Mouse (Mus musculus): ENCODE measurements around the gene Cldn6.
A peak's percentile ranks its signal among the peaks of the same experiment; 100 is the strongest.

The Cldn6 gene

DNA sequence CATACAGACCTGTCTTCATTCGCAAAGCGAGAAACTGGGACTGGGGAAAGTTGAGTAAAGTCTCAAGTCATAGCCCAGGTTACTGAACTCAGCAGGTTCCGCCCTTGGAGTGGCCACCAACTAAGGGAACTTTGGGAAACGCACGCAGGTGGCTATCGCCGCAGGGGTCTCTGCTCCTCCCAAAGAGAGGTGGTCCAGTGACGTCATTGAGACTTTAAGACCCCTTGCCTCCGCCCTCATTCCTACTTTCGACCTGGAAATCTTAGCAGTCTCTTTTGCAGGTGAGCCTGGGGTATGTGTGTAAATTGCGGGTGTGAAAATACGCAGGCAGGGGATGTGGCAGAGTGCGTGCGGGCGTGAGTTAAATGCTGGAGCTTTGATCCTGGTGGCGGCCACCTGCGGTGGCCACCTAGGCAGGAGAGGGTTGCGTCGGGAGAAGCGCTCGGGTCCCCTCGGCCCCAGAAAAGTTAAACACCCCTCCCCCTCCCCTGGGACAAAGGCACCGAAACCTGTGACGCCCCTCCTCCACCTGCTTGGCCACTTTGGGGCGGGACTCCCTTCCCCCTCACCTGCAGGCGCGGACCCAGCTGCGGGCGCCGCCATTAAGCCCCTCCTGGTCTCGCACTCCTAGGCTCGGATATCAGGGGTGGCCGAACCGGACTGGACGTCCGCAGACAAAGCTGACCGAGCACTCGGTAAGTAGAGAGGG, at the start of gene Cldn6:
TSS of gene Cldn6 (plus strand) at position 123 of the 709 bp plus-strand sequence.
- DNase-seq (ENCODE audit: low spot score): peak; percentile 55

- DNase-seq (ENCODE audit: low spot score): peak; percentile 85
Observed at GRCm38 (mm10) chr17:23630195-23631020, 48.6 kb upstream of the Cldn6 start.

DNA sequence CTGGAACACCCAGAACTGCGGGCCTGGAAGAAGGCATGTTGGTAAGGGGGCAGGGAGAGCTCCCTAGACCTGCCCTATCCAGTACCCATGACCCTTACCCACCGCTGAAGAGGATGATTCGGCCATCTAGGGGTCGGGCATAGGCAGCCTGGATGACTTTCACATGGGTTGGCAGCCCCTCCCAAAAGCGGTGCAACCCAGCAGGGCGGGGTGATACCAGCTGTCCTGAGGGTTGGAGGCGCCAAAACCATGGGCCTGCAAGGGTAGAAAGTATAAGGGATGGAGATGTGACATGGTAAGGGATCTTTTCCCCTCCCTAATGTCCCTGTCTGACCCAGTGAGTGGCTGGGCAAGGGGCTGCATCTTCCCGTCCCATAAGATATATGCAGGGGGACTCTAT, 47.8 kb upstream of the Cldn6 start:
- no peak for DNase-seq (ENCODE audit: low spot score)

GRCm38 (mm10) chr17:23644613-23645495, 34.2 kb upstream of the Cldn6 start, which contains the start of gene Mmp25:
TSS of gene Mmp25 (minus strand) at chr17:23645277.
- peak; percentile 38 for DNase-seq (ENCODE audit: low spot score)

GRCm38 (mm10) chr17:23645894-23646293, 33.2 kb upstream of the Cldn6 start:
- no peak for DNase-seq (ENCODE audit: low spot score)

DNA sequence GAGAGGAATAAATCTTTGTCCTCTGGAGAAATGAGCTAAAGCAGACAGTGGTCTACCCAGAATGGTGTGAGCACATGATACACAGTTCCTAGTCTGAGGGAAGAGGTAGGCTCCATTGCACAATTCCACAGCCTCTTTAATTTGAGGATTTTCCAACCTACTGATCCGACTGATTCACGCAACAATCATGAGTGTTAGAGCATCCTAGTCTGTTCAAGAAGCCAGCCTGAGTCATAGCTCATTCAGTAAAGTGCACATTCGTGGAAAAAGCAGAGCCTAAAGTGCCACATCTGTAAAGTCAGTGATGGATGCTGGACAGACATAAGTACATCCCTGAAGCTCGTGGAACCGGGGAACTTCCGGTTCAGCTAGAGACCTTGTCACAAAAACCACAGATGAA, 27.7 kb upstream of the Cldn6 start:
- DNase-seq (ENCODE audit: low spot score): no peak

DNA sequence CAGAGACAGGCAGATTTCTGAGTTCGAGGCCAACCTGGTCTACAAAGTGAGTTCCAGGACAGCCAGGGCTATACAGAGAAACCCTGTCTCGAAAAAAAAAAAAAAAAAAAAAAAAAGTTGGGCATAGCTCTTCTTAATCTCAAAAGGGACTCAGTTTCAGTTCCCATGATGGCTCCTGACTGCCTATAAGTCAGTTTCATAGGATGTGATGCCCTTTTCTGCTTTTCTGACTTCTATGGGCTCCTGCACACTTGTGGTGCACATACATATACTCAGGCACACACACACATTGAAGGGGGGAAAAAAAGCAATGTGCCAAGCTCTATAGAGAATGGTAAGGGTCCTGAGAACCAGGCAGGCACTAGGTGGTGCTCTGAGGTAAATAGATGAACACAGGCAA, 25.7 kb upstream of the Cldn6 start:
- DNase-seq (ENCODE audit: low spot score): no peak

DNA sequence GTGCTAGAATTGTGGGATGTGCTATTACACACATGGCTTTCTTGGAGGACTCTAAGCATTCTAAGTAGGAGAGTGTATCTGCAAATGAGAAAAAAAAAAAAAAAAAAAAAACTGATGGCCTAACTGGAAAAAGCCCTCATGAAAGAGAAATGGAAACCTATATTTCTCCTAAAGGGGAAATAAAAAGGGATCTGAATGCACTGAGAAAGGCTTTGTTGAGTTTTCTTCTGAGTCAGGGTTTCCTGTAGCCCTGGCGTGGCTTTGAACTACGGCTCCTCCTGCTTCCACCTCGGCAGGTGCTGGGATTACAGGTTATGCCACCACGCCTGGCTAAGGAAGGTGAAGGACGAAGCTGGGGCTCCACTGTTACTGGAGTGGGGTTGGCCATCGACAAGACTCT, 25.0 kb upstream of the Cldn6 start:
- DNase-seq (ENCODE audit: low spot score): no peak

DNA sequence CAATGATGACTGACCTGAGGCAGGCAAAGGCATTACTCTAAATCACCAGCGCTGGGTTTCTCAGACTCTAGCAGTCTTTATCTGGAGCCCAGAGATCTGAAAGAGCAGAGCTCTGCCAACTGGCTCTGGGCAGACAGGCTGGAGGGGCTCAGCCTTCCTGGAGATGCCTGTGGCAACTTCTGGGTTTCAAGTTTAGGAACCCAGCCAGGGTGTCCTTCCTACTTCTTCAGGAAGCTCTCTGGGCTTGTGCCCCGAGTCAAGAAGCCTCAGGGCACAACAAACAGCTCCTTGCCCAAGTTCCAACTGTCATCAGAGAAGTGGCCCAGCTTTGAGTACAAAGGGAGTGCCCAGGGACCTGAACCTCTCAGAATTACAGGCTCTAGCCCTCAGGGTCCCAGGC, 24.6 kb upstream of the Cldn6 start:
- DNase-seq (ENCODE audit: low spot score): no peak

GRCm38 (mm10) chr17:23658450-23658849, 20.6 kb upstream of the Cldn6 start:
- no peak for DNase-seq (ENCODE audit: low spot score)

DNA sequence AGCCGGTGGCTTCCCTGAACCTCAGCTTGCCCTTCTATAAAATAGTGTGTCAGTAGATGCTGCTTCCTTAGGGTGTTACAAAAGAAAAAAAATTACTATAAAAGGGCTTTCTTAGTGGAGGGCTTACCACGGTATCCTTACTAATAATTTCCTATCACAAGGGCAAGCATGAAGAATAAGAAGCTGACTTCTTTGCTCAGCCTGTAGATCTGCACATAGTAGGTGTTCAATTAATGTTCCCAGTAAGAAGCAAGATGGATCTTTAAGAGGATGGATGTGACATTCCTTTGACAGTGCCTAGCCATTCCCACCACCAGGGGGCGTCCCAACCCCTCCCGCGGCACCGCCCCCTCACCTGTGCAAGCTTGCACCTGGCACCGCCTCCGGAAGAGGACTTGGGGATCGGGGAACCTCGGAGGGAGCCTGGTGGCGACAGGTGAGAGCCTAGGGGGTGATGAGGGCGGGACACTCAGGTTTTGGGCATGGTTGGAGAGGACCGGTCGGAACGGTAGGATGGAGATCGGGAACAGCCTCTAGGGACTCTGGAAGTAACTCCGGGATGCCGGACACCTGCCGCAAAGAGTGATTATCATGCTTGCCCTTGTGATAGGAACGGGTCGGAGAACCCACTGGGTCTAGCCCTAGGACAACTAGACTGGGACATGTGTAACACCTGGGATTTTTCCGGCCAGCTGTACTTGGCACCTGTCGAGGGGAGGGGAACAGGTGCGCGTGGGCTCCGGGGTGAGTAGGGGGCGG, 18.8 kb upstream of the Cldn6 start, which contains the start of gene Bicdl2:
TSS of gene Bicdl2 (plus strand) at position 390 of the 759 bp plus-strand sequence.
- DNase-seq (ENCODE audit: low spot score): no peak

GRCm38 (mm10) chr17:23660876-23661200, 18.2 kb upstream of the Cldn6 start:
- no peak for DNase-seq (ENCODE audit: low spot score)

DNA sequence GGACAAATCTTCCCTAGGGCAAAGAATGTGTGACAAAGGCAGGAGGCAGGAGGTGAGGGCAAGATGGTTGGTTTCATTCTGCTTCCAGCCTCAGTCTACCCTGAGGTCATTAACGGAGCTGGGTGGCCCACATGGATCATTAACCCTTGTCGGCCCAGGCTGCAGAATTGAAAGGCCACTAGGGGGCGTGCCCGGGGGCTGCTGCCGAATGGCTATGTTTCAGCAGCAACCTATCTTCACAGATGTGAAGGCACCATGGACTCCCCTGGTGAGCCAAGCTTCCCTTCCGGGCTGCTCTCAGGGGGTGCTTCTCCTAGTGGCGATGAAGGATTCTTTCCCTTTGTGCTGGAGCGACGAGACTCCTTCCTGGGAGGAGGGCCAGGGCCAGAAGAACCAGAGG, 17.5 kb upstream of the Cldn6 start:
- no peak for DNase-seq (ENCODE audit: low spot score)

- peak; percentile 73 for DNase-seq (ENCODE audit: low spot score)
Observed at GRCm38 (mm10) chr17:23664556-23665021, 14.5 kb upstream of the Cldn6 start.

DNA sequence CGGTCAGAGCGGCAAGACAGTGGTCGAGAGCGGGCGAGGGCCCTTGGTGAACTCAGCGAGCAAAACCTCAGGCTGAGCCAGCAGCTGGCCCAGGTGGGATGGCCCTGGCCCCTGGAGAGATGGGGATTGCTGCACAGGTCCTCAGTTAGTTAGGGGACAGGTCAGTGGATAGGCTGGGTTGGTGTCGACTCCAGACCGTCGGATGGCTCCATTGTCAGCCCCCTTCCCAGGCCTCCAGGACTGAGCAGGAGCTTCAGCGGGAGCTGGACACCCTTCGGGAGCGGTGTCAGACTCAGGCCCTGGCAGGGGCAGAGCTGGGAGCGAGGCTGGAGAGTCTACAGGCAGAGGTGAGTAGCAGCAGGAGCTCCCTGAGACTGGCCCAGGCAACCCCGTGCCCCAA, 13.5 kb upstream of the Cldn6 start:
- no peak for DNase-seq (ENCODE audit: low spot score)

DNA sequence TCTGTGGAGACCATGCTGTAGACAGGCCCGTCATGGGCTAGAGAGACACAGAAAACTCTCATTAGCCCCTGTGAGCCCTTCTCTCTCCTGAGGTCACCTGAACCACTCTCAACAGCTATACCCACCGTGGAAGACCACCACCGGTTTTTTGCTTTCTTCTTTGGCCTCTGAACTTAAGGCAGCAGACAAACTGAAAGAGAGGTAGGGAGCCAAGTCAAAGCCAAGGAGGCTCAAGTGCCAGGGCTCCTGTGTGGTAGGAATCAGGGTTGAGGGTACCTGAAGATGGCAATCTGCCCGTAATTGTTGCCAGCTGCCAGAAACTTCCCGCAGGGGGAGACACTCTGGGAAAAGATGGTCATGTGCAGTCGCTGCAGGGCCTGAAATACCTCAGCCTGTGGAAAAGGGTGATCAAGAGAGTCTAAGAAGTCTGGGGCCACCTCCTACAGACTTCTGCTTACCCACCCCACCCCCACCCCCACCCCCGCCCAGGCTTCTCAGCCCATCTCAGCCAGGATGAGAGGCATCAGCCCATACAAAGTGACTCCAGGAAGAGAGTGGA, 8.5 kb upstream of the Cldn6 start:
- no peak for DNase-seq (ENCODE audit: low spot score)

- DNase-seq (ENCODE audit: low spot score): no peak
Observed at GRCm38 (mm10) chr17:23671519-23671918, 7.5 kb upstream of the Cldn6 start.

DNA sequence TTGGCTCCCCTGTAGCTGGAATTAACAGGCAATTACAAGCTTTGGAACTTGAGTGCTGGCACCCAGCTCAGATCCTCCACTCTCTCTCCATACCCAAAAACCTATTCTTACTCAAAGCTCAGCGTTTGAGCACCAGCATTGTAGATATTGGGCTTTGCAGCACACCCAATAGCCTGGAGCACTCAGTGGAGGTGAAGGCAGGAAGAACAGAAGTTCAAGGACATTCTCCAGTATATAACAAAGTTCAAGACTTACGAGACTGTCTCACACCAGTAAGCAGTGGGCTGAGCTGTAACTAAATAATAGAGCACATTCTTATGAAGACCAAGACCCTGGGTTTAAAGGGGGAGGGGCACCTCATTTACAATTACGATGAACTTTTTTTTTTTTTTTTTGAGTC, 6.3 kb upstream of the Cldn6 start:
- DNase-seq (ENCODE audit: low spot score): no peak

DNA sequence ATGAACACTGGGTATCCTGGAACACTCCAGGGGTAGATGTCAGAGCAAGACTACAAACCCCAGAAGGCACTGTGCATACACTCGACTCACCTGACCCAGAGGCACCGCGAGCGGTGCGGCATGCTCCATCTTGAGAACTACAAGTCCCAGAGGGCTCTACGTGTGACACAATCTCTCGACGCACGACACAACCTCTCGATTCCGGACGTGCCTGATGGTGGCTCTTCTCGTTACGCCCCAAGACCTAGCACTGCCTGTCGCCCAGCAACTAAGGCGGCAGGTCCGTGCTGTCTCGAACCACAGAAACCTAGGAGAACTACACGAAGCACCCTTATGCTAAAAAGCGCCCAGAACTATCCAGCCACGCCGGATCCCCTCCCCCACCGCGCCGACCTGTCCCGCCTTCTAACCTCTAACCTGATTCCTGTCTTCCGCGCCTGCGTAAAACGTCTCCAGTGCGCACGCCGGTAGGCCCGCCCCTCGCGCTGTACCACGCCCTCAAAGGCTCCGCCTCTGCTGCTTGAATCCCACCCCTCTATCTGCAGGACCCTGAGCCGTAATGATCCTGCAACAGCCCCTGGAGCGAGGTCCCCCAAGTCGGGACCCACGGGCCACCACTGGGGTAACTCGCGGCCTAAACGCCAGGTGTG, 5.5 kb upstream of the Cldn6 start, which contains the start of the genes Hcfc1r1 and Thoc6:
TSS of gene Hcfc1r1 (plus strand) at position 173 of the 650 bp plus-strand sequence.
TSS of gene Thoc6 (minus strand) at position 459 of the 650 bp plus-strand sequence.
- DNase-seq (ENCODE audit: low spot score): peak; percentile 96

DNA sequence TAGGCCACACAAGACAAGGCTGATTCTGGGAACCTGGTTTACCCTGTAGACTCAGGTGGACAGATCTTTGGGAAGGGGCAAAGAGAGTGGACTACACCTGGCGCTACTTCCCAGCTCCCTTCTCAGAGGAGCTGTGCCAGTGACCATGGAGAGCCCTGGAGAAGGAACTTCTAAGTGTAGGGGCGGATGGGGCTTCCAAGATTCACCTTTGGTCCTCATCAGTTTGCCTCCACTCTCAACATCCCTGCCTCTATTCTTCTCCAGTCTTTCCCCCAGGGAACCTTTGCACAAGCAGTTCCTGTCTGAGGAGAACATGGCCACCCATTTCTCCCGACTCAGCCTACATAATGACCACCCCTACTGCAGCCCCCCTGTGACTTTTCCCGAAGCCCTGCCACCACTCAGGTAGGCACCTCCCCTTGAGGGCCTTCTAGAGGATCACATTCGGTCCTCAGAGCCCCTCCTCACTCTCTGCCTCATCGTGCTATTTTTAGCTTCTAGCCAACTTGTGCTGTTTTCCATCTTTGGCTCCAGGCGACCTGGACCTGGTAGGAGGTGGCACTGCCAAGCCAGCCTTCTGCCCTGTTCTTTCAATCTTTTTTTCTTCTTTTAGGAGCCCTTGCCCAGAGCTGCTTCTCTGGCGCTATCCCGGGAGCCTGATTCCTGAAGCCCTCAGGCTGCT, 4.6 kb upstream of the Cldn6 start:
- no peak for DNase-seq (ENCODE audit: low spot score)
